Mouse (Mus musculus): Measurements from ENCODE around the gene Bach2. TPM values are rescaled to one million over a fixed set of nuclear protein-coding genes. Genes with fewer than 3 reads are reported as not detected.

Gene Bach2
- polyA plus RNA-seq, 2 experiments, result 0.45 to 0.67 TPM

- H3K27ac ChIP-seq, result no peak overlapping the region
Measured at GRCm38 (mm10) chr4:32251946-32252672, 13.5 kb downstream of the Bach2 start.

GRCm38 (mm10) chr4:32257686-32258085, 19.1 kb downstream of the Bach2 start:
- 54% methylated on average over 12 of the region's 12 CpGs for WGBS (ENCODE audit: insufficient replicate concordance)
- H3K4me1 ChIP-seq (replicated peaks; ENCODE audit: control insufficient read depth in 2 of 2, insufficient read depth in 2 of 2, low read length in 1 of 2), result no peaks in the 10 kb centered on the region
- no peak overlapping the region for H3K4me3 ChIP-seq (ENCODE audit: insufficient read depth in 1 of 2, low read depth in 2 of 2, low read length in 2 of 2)
- TF ChIP-seq EP300 (IDR thresholded peaks at IDR 0.05; ENCODE audit: low read depth) (no peak), CTCF (IDR thresholded peaks at IDR 0.05; ENCODE audit: low read depth) (no peak)
- H3K27me3 ChIP-seq (ENCODE audit: control insufficient read depth, insufficient read depth, low read length), result no peaks in the 10 kb centered on the region
- H3K9ac ChIP-seq (replicated peaks), result no peak overlapping the region
- no peaks in the 10 kb centered on the region for H3K36me3 ChIP-seq (replicated peaks; ENCODE audit: control insufficient read depth, insufficient read depth, low read depth)
- H3K4me2 ChIP-seq (ENCODE audit: low read depth), result no peak overlapping the region
- ATAC-seq (ENCODE audit: insufficient read depth), result no peak
- no peaks in the 10 kb centered on the region for H3K9me3 ChIP-seq (ENCODE audit: control insufficient read depth, low read length)
- no peak overlapping the region for H3K27ac ChIP-seq
- DNase-seq (ENCODE audit: low read depth in 3 of 3, low spot score in 3 of 3), result no peak

More at GRCm38 (mm10) chr4:32251946-32252672, 13.5 kb downstream of the Bach2 start:
- ATAC-seq (ENCODE audit: insufficient read depth) (no peak), DNase-seq (ENCODE audit: low read depth in 3 of 3, low spot score in 3 of 3) (no peak)
- Histone ChIP-seq H3K4me3 (ENCODE audit: insufficient read depth in 1 of 2, low read depth in 2 of 2, low read length in 2 of 2) (no peak overlapping the region), H3K4me1 (replicated peaks; ENCODE audit: control insufficient read depth in 2 of 2, insufficient read depth in 2 of 2, low read length in 1 of 2) (peaks cover 2 to 31% of the 10 kb centered on the region in 2 experiments; a peak in 3 of 4 replicates), H3K9me3 (ENCODE audit: control insufficient read depth, low read length) (no peaks in the 10 kb centered on the region), H3K36me3 (replicated peaks; ENCODE audit: control insufficient read depth, insufficient read depth, low read depth) (no peaks in the 10 kb centered on the region), H3K9ac (replicated peaks) (no peak overlapping the region), H3K4me2 (ENCODE audit: low read depth) (no peak overlapping the region), H3K27me3 (ENCODE audit: control insufficient read depth, insufficient read depth, low read length) (no peaks in the 10 kb centered on the region)
- 64% methylated on average over 15 of the region's 15 CpGs for whole genome bisulfite sequencing (ENCODE audit: insufficient replicate concordance)
- no peak for TF ChIP-seq CTCF (IDR thresholded peaks at IDR 0.05; ENCODE audit: low read depth)
- no peak for TF ChIP-seq EP300 (IDR thresholded peaks at IDR 0.05; ENCODE audit: low read depth)

GRCm38 (mm10) chr4:32258093-32258492, 19.5 kb downstream of the Bach2 start:
- Histone ChIP-seq H3K9ac (replicated peaks) (no peak overlapping the region), H3K9me3 (ENCODE audit: control insufficient read depth, low read length) (no peaks in the 10 kb centered on the region), H3K27ac (no peak overlapping the region), H3K27me3 (ENCODE audit: control insufficient read depth, insufficient read depth, low read length) (no peaks in the 10 kb centered on the region), H3K4me2 (ENCODE audit: low read depth) (no peak overlapping the region), H3K36me3 (replicated peaks; ENCODE audit: control insufficient read depth, insufficient read depth, low read depth) (no peaks in the 10 kb centered on the region), H3K4me3 (ENCODE audit: insufficient read depth in 1 of 2, low read depth in 2 of 2, low read length in 2 of 2) (no peak overlapping the region), H3K4me1 (replicated peaks; ENCODE audit: control insufficient read depth in 2 of 2, insufficient read depth in 2 of 2, low read length in 1 of 2) (no peaks in the 10 kb centered on the region)
- ATAC-seq (ENCODE audit: insufficient read depth) (no peak), DNase-seq (ENCODE audit: low read depth in 3 of 3, low spot score in 3 of 3) (no peak)
- 64% methylated on average over 13 of the region's 13 CpGs for WGBS (ENCODE audit: insufficient replicate concordance)
- TF ChIP-seq EP300 (IDR thresholded peaks at IDR 0.05; ENCODE audit: low read depth), result no peak
- no peak for TF ChIP-seq CTCF (IDR thresholded peaks at IDR 0.05; ENCODE audit: low read depth)

- Histone ChIP-seq H3K9me3 (ENCODE audit: control insufficient read depth, low read length) (no peaks in the 10 kb centered on the region), H3K27ac (no peak overlapping the region), H3K4me2 (ENCODE audit: low read depth) (no peak overlapping the region), H3K36me3 (replicated peaks; ENCODE audit: control insufficient read depth, insufficient read depth, low read depth) (no peaks in the 10 kb centered on the region), H3K27me3 (ENCODE audit: control insufficient read depth, insufficient read depth, low read length) (no peaks in the 10 kb centered on the region), H3K4me3 (ENCODE audit: insufficient read depth in 1 of 2, low read depth in 2 of 2, low read length in 2 of 2) (no peak overlapping the region), H3K9ac (replicated peaks) (no peak overlapping the region), H3K4me1 (replicated peaks; ENCODE audit: control insufficient read depth in 2 of 2, insufficient read depth in 2 of 2, low read length in 1 of 2) (no peaks in the 10 kb centered on the region; a peak in 1 of 4 replicates)
- DNase-seq (ENCODE audit: low read depth in 3 of 3, low spot score in 3 of 3) (no peak), ATAC-seq (ENCODE audit: insufficient read depth) (no peak)
- WGBS (ENCODE audit: insufficient replicate concordance), result 70% methylated on average over 7 of the region's 7 CpGs
- no peak for TF ChIP-seq CTCF (IDR thresholded peaks at IDR 0.05; ENCODE audit: low read depth)
- TF ChIP-seq EP300 (IDR thresholded peaks at IDR 0.05; ENCODE audit: low read depth), result no peak
Measured at GRCm38 (mm10) chr4:32258596-32258995, 20.0 kb downstream of the Bach2 start.

GRCm38 (mm10) chr4:32260909-32261308, 22.3 kb downstream of the Bach2 start:
- ATAC-seq (ENCODE audit: insufficient read depth) (no peak), DNase-seq (ENCODE audit: low read depth in 3 of 3, low spot score in 3 of 3) (no peak)
- H3K9ac ChIP-seq (replicated peaks), result no peak overlapping the region
- 43% methylated on average over 4 of the region's 4 CpGs for WGBS (ENCODE audit: insufficient replicate concordance)
- no peaks in the 10 kb centered on the region for H3K27me3 ChIP-seq (ENCODE audit: control insufficient read depth, insufficient read depth, low read length)
- no peak overlapping the region for H3K4me2 ChIP-seq (ENCODE audit: low read depth)
- peaks cover 0 to 5% of the 10 kb centered on the region in 2 experiments; a peak in 2 of 4 replicates for H3K4me1 ChIP-seq (replicated peaks; ENCODE audit: control insufficient read depth in 2 of 2, insufficient read depth in 2 of 2, low read length in 1 of 2)
- no peaks in the 10 kb centered on the region for H3K9me3 ChIP-seq (ENCODE audit: control insufficient read depth, low read length)
- H3K36me3 ChIP-seq (replicated peaks; ENCODE audit: control insufficient read depth, insufficient read depth, low read depth), result no peaks in the 10 kb centered on the region
- H3K4me3 ChIP-seq (ENCODE audit: insufficient read depth in 1 of 2, low read depth in 2 of 2, low read length in 2 of 2), result no peak overlapping the region
- no peak overlapping the region for H3K27ac ChIP-seq
- TF ChIP-seq CTCF (IDR thresholded peaks at IDR 0.05; ENCODE audit: low read depth) (no peak), EP300 (IDR thresholded peaks at IDR 0.05; ENCODE audit: low read depth) (no peak)
